Mouse (Mus musculus) hindbrain, embryonic 16.5 days (tissue): ENCODE measurements around the gene Myh9. TPM values are rescaled to one million over a fixed set of nuclear protein-coding genes. Genes with fewer than 3 reads are reported as not detected.
"Not testable (repeated sequence)": the region's sequence is repeated elsewhere in the genome, so short reads cannot be mapped to it uniquely, and the experiment has no call there.

Experiments
- ATAC-seq: fragments of 200-750 bp; cut with Nextera tagmentation; 2 replicates; pipeline ENCODE4 v1.8.0; 2017; ENCODE audit warnings: moderate TSS enrichment, moderate library complexity
- H3K27ac ChIP-seq: fragments of 300-500 bp; sonication (generic); 2 replicates; pipeline ENCODE4 v1.5.1; 2014; ENCODE audit warnings: low read depth, mild to moderate bottlenecking, control low read depth, low read length, moderate library complexity
- H3K27me3 ChIP-seq: fragments of 300-500 bp; sonication (generic); replicated peaks from 2 replicates; pipeline ENCODE4 v1.6.1; 2014; ENCODE audit warnings: low read length; ENCODE audit not compliant: control insufficient read depth, insufficient read depth
- H3K36me3 ChIP-seq: fragments of 300-500 bp; sonication (generic); 2 replicates; pipeline ENCODE4 v1.6.1; 2014; ENCODE audit warnings: mild to moderate bottlenecking, low read length, moderate library complexity, mixed read lengths; ENCODE audit not compliant: control insufficient read depth, insufficient read depth
- H3K4me1 ChIP-seq: fragments of 300-500 bp; sonication (generic); 2 replicates; pipeline ENCODE4 v1.6.1; 2014; ENCODE audit warnings: low read depth, low read length; ENCODE audit not compliant: control insufficient read depth, insufficient read depth
- H3K4me2 ChIP-seq: fragments of 300-500 bp; sonication (generic); 2 replicates; pipeline ENCODE4 v1.6.1; 2014; ENCODE audit warnings: mild to moderate bottlenecking, low read length, control low read depth, moderate library complexity
- H3K4me3 ChIP-seq: fragments of 300-500 bp; sonication (generic); 2 replicates; pipeline ENCODE4 v1.5.1; 2014; ENCODE audit warnings: mild to moderate bottlenecking, low read length, control low read depth, moderate library complexity
- H3K9ac ChIP-seq: fragments of 300-500 bp; sonication (generic); 2 replicates; pipeline ENCODE4 v1.6.1; 2014; ENCODE audit warnings: low read depth, mild to moderate bottlenecking, control low read depth, low read length, moderate library complexity
- H3K9me3 ChIP-seq: fragments of 300-500 bp; sonication (generic); 2 replicates; pipeline ENCODE4 v1.6.1; 2014; ENCODE audit warnings: mild to moderate bottlenecking, low read length, moderate library complexity; ENCODE audit not compliant: control insufficient read depth
- WGBS: fragments of 180-500 bp; shearing (Covaris S2); extraction: QIAGEN DNeasy Blood & Tissue Kit; methylation state at CpG from one replicate; pipeline ENCODE4 v1.1.7; 2014; 5-methylcytosine and 5-hydroxymethylcytosine counted together
- polyA plus RNA-seq: library from polyadenylated mRNA; unstranded; fragments of >200 nt; fragmentation: Nextera tagmentation; extraction: Ambion mirVana; gene quantifications from 2 replicates; pipeline ENCODE4 v1.2.1, GENCODE M21; 2015

Gene Myh9
- polyA plus RNA-seq, 1 experiment from 2014 or later = 8.4 TPM

DNA sequence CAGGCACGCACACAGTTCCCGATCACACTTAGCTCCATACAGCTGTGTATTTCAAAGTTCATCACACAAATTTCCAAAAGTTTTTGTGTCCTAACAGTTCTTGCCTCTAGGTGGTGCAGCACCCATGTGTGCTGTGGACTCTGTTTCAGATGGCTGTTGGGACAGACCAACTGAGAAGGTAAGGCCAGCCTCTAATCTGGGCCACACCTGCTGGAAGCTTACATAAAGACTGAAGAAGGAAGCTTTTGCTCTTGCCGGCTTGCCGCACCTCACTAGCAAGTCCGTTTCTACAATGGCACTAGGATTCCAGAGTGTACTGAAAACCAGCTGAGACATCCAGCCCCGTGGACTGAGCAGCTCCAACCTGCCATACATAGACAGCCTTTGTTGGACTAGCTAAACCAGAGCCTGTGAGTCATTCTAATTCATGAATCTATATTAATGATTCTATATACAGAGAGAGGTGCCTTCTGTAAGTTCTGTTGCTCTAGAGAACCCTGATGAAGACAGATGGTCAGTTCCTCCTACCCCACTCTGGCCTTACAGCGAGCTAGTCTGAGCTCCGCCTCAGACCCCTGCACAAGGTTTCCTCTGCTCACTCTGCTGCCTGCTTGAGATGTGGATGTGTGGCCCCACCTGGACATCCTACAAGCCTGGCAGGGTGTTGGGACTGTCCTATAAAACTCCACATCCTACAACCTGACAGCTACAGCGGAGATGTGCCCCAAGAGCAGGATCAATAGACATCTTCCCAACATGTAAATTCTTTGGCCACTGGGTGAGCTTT lies 101.3 kb downstream of the Myh9 start:
- no peaks in the 10 kb centered on the region for H3K27me3 ChIP-seq
- H3K4me1 ChIP-seq = no peaks in the 10 kb centered on the region
- H3K9me3 ChIP-seq = no peaks in the 10 kb centered on the region
- no peak overlapping the region for H3K9ac ChIP-seq
- H3K36me3 ChIP-seq = no peaks in the 10 kb centered on the region
- H3K27ac ChIP-seq = no peak overlapping the region
- ATAC-seq = no peak
- no peak overlapping the region for H3K4me3 ChIP-seq
- H3K4me2 ChIP-seq = no peak overlapping the region
- 77% methylated on average over 9 of the region's 9 CpGs for WGBS

DNA sequence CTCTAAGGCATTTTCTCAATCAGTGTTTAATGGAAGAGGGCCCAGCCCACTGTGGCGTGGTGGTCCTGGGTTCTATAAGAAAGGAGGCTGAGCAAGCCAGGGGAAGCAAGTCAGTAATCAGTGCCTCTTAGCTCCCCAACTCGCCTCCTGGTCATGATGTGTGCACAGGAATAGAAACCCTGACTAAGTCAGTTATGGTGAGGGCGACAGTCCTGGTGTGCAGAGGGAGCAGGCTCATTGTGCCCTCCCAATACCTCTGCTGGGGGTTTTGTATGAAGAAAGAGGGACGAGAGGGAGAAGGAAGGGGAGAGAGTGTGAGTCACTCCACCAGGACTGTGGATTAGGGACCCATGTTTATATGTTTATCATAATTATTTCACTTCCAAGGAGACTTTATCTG lies 108.1 kb downstream of the Myh9 start:
- not testable (repeated sequence) for H3K9ac ChIP-seq, H3K27me3 ChIP-seq, H3K36me3 ChIP-seq, H3K4me3 ChIP-seq, H3K27ac ChIP-seq, H3K9me3 ChIP-seq, ATAC-seq, H3K4me2 ChIP-seq, H3K4me1 ChIP-seq
- WGBS = 62% methylated on average over 4 of the region's 4 CpGs

DNA sequence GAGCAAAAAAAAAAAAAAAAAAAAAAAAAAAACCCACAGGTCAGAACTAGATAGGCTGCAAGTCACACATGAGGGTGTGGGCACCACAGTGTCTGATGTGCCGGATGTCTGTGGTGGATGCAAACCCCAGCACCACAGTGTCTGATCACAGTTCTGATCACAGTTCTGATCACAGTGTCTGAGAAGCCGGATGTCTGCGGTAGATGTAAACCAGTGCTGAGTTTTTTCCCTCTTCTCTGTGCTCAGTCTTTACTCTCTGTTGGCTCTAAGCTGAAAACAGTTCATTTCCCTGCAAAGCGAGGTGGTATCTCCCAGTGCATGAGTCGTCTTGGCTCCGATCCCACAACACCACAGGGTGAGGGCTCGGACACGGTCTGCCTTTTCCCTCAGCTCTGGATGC lies 108.6 kb downstream of the Myh9 start:
- H3K4me3 ChIP-seq, H3K4me1 ChIP-seq, H3K27ac ChIP-seq, H3K9me3 ChIP-seq, H3K9ac ChIP-seq, H3K27me3 ChIP-seq, ATAC-seq, H3K36me3 ChIP-seq, H3K4me2 ChIP-seq: not testable (repeated sequence)
- WGBS = 77% methylated on average over 8 of the region's 8 CpGs

DNA sequence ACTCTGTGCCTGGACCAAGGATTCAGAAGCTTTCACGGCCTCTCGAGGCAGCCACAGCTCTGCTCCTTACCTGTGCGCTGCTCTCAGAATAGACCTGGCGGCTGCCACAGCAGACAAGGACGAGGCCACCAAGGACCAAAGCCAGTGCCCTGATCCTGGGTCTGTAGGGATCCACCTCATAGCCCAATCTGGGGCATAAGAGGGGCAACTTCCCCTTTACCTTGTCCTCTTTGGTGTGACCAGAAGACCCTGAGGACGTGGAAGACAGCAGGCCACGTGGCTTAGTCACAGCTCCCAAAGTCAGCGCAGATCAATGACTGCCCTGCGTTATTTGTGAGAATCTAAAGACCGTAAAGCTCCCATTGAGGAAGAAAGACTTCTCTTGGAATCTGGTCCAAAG lies 109.1 kb downstream of the Myh9 start:
- 79% methylated on average over 10 of the region's 10 CpGs for WGBS
- not testable (repeated sequence) for H3K27me3 ChIP-seq, H3K9ac ChIP-seq, H3K4me3 ChIP-seq, H3K9me3 ChIP-seq, H3K27ac ChIP-seq, ATAC-seq, H3K36me3 ChIP-seq, H3K4me1 ChIP-seq, H3K4me2 ChIP-seq

DNA sequence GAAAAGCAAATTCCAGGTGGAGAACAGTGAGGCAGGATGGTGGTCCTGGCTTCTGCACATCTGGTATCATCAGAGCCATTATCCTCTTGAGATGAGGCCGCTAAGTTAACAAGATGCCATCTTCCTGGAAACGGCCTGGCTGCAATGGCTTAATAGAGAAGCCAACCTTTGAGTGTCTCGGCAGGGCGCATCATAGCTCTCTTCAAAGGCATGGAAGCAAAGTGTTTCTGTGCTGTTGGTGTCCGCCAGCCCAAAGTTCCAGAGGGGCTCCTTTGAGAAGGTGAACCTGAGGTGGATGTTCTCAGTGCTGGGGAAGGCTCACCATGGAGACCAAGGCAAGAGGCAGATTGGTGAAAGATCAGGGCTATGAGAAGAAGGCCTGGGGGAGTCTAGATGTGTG lies 110.4 kb downstream of the Myh9 start:
- no peaks in the 10 kb centered on the region for H3K27me3 ChIP-seq
- no peak overlapping the region for H3K27ac ChIP-seq
- no peaks in the 10 kb centered on the region for H3K36me3 ChIP-seq
- H3K9me3 ChIP-seq = no peaks in the 10 kb centered on the region
- no peak for ATAC-seq
- H3K4me1 ChIP-seq = no peaks in the 10 kb centered on the region
- H3K4me3 ChIP-seq = no peak overlapping the region
- no peak overlapping the region for H3K4me2 ChIP-seq
- no peak overlapping the region for H3K9ac ChIP-seq
- WGBS = 91% methylated on average over 5 of the region's 5 CpGs

DNA sequence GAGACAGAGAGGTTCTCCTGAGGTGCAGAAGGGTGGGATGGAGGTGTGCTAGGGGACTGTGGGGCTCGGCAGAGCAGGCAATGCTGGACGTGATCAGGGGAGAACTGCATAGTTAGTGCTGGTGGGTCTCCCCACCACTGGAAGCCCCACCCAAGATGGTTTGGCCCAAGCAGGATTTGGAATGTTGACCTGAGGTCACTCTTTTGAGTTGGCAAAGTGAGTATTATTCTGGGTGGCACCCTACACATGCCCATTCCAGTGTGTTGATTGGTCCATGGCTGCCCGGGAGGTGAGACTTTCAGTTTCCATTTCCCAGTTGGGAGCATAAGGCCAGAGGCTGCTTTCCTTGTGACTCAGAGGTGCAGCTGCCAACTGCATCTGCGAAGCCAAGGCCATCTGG lies 113.2 kb downstream of the Myh9 start, which contains the start of gene Apol9b:
Gene Apol9b (plus strand): TSS at position 301 of the 400 bp plus-strand sequence.
- not testable (repeated sequence) for H3K4me3 ChIP-seq
- 100% methylated on average over 1 of the region's 4 CpGs for WGBS

DNA sequence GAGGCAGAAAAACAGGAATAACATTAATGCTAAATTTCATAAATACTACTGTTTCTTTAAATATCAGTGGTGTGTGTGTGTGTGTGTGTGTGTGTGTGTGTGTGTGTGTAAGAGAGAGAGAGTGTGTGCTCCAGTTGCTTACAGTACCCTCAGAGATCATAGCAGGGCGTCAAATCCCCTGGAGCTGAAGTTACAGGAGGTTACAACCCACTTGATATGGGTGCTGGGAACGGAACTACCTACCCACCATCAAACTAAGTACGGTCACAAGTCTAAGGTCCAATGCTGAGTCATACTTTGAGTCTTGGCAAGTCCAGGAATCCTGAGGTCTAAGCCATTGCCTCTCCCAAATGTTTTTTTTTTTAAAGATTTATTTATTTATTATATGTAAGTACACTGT lies 114.2 kb downstream of the Myh9 start:
- 90% methylated on average over 3 of the region's 3 CpGs for WGBS
- H3K9me3 ChIP-seq, H3K27me3 ChIP-seq, H3K4me1 ChIP-seq, ATAC-seq, H3K27ac ChIP-seq, H3K36me3 ChIP-seq, H3K4me3 ChIP-seq, H3K4me2 ChIP-seq, H3K9ac ChIP-seq: not testable (repeated sequence)

More for the DNA sequence above, 113.2 kb downstream of the Myh9 start, which contains the start of gene Apol9b:
- not testable (repeated sequence) for H3K4me2 ChIP-seq, ATAC-seq, H3K27me3 ChIP-seq, H3K36me3 ChIP-seq, H3K27ac ChIP-seq, H3K9me3 ChIP-seq, H3K4me1 ChIP-seq, H3K9ac ChIP-seq

DNA sequence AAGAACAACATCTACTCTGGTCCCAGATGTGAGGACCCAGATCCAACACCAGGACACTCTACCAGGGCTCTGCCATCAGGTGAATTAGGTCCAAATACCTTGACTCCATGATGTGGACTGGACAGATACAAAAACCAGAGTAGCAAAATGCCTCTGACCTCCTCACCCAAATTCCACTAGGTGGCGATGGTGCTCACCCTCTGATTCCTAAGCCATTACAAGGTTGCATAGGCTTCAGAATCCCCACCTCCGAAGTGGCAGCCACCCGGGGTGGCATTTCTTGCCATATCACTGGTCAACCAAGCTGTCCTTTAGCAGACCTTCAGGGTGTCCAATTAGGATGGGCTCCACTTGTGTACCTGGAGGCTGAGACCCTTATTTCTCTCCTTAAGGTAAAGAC lies 114.8 kb downstream of the Myh9 start:
- H3K4me1 ChIP-seq, ATAC-seq, H3K9me3 ChIP-seq, H3K4me2 ChIP-seq, H3K27ac ChIP-seq, H3K36me3 ChIP-seq, H3K9ac ChIP-seq, H3K27me3 ChIP-seq, H3K4me3 ChIP-seq: not testable (repeated sequence)
- 17% methylated on average over 3 of the region's 3 CpGs for WGBS

- WGBS = 84% methylated on average over 6 of the region's 6 CpGs
- not testable (repeated sequence) for H3K4me3 ChIP-seq, ATAC-seq, H3K4me1 ChIP-seq, H3K27ac ChIP-seq, H3K36me3 ChIP-seq, H3K27me3 ChIP-seq, H3K9me3 ChIP-seq, H3K9ac ChIP-seq, H3K4me2 ChIP-seq
Observed at GRCm38 (mm10) chr15:77725393-77726020, 116.5 kb downstream of the Myh9 start.
